Mouse (Mus musculus): ENCODE results near the gene Mapre1. TPM values are rescaled to one million over a fixed set of nuclear protein-coding genes. Genes with fewer than 3 reads are reported as not detected.

Gene Mapre1
- total RNA-seq (2023): 157 and 166 TPM in 2 replicates

DNA sequence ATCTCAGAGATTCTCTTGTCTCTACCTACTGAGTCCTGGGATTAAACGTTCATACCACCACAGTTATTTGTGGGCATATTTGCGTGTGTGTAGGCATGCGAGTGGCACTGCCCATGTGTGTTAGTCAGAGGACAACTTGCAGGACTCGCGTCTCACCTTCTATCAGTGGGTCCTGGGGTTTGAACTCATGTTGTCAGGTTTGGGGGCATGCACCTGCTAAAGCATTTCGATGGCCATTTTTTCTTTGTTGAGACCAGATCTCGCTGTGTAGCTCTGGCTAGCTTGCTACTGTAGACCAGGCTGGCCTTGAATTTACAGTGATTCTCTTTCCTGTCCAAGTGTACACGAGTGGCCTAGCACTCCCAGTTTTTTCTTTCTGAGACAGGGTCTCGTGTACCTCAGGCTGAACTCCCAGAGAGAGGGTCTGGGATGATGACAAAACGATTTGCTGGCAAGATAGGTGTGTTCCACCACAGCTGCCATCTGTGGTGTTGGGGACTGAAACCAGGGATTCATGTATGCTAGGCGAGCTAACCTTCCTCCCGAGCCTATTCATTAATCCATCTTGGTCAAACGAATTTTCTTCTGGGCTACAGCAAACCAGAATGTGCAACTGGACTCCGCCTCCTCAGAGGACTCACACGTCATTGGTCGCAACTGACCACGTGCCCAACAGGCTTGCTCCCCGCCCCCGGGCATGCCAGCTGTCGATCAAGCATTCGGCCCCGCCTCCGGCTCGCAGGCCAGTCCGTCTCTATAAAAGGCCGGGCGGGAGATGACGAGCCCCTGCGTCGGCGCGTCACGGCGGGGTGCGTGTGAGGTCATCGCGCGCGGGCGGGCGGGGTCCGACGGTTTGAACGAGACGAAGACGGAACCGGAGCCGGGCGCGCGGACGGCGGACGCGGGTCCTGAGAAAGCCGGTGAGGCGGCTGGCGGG is at the start of gene Mapre1:
Gene Mapre1 (plus strand): TSS at position 775 of the 937 bp plus-strand sequence.

GRCm38 (mm10) chr2:153696352-153696751 is 44.7 kb upstream of the Mapre1 start, which contains the start of gene Dnmt3c:
Dnmt3c (plus strand) TSS chr2:153696652.

DNA sequence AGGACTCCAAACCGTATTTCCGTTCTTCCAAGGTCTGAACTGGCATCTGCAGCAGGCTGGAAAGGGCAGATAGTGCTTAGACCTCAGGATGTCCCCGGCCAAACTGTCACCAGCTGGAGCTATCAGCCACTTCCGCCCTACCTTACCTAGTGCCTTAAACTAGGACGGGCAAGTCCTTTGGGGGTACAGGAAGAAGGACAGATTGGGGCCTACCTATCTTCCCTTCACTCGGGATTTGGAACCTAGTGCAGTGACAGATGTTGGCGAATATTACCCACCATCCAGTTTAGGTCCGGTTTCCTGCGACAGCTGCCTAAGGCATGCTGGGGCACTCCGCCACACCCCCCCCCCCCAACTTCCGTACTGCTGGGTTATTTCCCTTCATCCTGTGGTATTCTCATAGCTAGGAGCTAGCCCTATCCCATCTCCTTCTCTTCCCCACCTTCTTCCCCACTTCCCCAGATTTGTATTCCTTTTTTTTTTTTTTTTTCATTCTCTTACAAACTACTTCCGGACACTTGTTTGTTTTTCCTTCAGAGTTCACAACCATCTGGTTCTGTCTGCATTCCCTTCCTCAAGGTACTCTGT is 38.4 kb downstream of the Mapre1 start, which contains the start of gene Efcab8:
Gene Efcab8 (plus strand): TSS at position 538 of the 588 bp plus-strand sequence.

Other genes with a start within 250 kb of the Mapre1 start
- gene 4930404H24Rik, start 248.5 kb upstream of the Mapre1 start, total RNA-seq (2023): not detected in 2 replicates
- 2.5 and 3.1 TPM in 2 replicates for gene Nol4l, start 211.3 kb upstream of the Mapre1 start, total RNA-seq (2023)
- 22.3 and 32.2 TPM in 2 replicates for gene Commd7, start 108.5 kb upstream of the Mapre1 start, total RNA-seq (2023)
- gene Dnmt3b, start 91.8 kb upstream of the Mapre1 start, total RNA-seq (2023): 2.0 and 2.3 TPM in 2 replicates
- gene Dnmt3c, start 44.6 kb upstream of the Mapre1 start, total RNA-seq (2023): not detected in 2 replicates
- gene Efcab8, start 38.7 kb downstream of the Mapre1 start, total RNA-seq (2023): 0.51 and 0.57 TPM in 2 replicates
- gene Sun5, start 129.8 kb downstream of the Mapre1 start, total RNA-seq (2023): not detected in 2 replicates
- gene Bpifb2, start 133.8 kb downstream of the Mapre1 start, total RNA-seq (2023): not detected in 2 replicates
- gene Bpifb6, start 159.1 kb downstream of the Mapre1 start, total RNA-seq (2023): not detected in 2 replicates
- gene Bpifb3, start 177.0 kb downstream of the Mapre1 start, total RNA-seq (2023): not detected in 2 replicates
- gene Bpifb4, start 196.9 kb downstream of the Mapre1 start, total RNA-seq (2023): not detected in 2 replicates
- gene Bpifa6, start 233.7 kb downstream of the Mapre1 start, total RNA-seq (2023): not detected in 2 replicates